Mouse (Mus musculus): ENCODE data around the gene Dcun1d3. TPM values are rescaled to one million over a fixed set of nuclear protein-coding genes. Genes with fewer than 3 reads are reported as not detected.

The Dcun1d3 gene
- polyA plus RNA-seq, 1 experiment, result 13.0 TPM

- TF ChIP-seq CTCF (IDR thresholded peaks at IDR 0.05; ENCODE audit: low read depth, low read length) (no peak), POLR2A (IDR thresholded peaks at IDR 0.05; ENCODE audit: borderline replicate concordance, low read depth, low read length) (no peak)
These were observed 3.4 kb upstream of the Dcun1d3 start for GRCm38 (mm10) chr7:119899386-119900057.

DNA sequence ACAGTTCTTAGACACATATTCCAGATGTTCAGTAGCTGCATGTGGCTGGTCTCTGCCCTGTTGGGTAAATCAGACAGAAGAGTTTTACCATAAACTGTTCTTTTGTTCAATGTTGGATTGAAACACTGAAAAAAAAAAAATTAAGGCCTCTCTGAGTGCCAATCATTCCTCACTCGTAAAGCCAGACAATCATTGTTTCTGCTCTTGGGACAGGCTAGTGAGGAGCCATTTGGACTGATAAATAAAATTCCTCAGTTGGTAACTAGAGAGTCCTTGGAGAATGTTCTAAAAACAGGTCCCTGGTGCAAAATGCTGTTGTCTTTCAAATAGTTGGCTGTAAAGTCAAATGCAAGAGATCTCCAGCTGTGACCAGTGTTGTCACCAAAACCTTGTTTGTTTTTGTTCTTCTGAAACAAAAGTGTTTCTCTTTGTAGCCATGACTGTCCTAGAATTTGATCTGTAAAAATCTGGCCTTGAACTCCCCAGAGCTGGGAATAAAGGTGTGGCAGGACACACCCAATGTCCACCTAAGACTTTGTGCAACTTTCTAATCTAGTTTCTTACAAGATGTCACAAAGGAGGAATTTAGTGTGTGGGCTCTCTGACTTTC is 2.3 kb upstream of the Dcun1d3 start:
- TF ChIP-seq POLR2A (IDR thresholded peaks at IDR 0.05; ENCODE audit: borderline replicate concordance, low read depth, low read length) (no peak), CTCF (IDR thresholded peaks at IDR 0.05; ENCODE audit: low read depth, low read length) (no peak)
- peaks cover 24% of the 10 kb centered on the region for H3K4me1 ChIP-seq (ENCODE audit: control insufficient read depth, insufficient read depth, low read length)
- H3K4me3 ChIP-seq (ENCODE audit: insufficient read depth, low read length), result no peak overlapping the region
- no peak overlapping the region for H3K27ac ChIP-seq (ENCODE audit: insufficient read depth, low read depth, low read length)

More at GRCm38 (mm10) chr7:119899386-119900057, 3.4 kb upstream of the Dcun1d3 start:
- H3K4me1 ChIP-seq (ENCODE audit: control insufficient read depth, insufficient read depth, low read length), result peaks cover 18% of the 10 kb centered on the region
- H3K4me3 ChIP-seq (ENCODE audit: insufficient read depth, low read length), result no peak overlapping the region
- 0 out of 2 replicates have a peak overlapping the region, but pooled peaks have one; percentile 9 for H3K27ac ChIP-seq (ENCODE audit: insufficient read depth, low read depth, low read length)

DNA sequence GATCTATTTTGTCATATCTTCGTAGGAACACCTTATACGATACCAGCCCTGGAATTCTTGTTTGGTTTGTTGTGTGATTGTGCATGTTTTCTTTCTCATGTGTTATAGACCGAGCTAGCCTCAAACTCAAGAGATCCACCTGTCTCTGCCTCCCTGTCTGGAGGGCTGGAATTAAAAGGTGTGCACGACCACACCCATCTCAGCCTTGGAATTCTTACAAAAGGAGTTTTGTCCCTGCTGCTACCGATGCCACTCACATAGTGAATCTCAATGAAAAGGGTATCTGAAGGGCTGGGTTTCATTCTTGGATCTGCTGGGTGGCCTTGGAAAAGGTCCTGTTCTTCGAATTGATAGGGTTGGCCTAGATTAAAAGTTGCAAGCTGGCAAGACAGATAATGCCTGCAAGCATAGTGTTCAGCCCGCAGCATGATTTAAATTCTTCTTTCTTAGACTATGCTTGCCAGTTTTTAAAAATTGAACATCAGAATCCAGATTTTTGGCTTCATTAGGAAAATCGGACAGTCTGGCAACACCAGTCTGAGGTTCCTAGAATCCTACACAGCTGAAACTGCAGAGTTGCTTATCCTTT is 1.5 kb upstream of the Dcun1d3 start:
- TF ChIP-seq CTCF (IDR thresholded peaks at IDR 0.05; ENCODE audit: low read depth, low read length) (no peak), POLR2A (IDR thresholded peaks at IDR 0.05; ENCODE audit: borderline replicate concordance, low read depth, low read length) (no peak)
- H3K4me3 ChIP-seq (ENCODE audit: insufficient read depth, low read length), result no peak overlapping the region
- no peak overlapping the region for H3K27ac ChIP-seq (ENCODE audit: insufficient read depth, low read depth, low read length)
- H3K4me1 ChIP-seq (ENCODE audit: control insufficient read depth, insufficient read depth, low read length), result peaks cover 26% of the 10 kb centered on the region

DNA sequence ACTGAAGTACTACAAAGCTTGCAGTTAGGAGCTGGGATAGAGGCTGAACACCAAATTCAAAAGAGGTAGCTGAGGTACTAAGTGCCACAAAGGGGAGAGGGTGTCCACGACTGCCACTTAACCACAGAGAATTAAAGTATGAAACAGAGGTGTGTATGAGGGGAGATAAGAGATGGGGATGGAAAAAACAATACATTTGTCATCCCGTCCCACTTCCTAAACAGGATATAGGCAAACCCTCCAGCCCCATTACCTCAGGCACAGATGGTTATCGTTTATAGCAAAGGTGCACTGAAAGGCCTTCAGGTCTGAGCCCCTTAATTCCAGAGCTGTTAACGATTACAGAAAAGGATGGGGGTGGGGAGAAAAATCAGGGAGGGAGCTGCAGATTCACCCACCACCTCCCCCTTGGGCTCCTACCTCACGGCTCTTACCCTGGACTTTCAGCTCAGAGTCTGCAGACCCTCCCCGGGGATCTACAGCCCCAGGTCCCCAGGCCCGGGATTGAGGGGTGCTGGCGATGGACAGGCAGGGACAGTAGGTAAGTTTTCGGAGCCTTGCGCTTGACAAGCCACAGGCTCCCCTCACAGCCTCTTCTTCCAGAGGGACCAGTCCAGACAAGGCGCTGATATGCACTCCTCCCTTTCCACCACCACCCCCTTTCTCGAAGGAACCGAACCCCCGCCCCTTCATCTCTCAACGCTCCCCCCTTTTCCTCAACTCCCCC is 1.1 kb downstream of the Dcun1d3 start:
- H3K27ac ChIP-seq (ENCODE audit: insufficient read depth, low read depth, low read length), result no peak overlapping the region
- TF ChIP-seq CTCF (IDR thresholded peaks at IDR 0.05; ENCODE audit: low read depth, low read length) (no peak), POLR2A (IDR thresholded peaks at IDR 0.05; ENCODE audit: borderline replicate concordance, low read depth, low read length) (no peak)

GRCm38 (mm10) chr7:119892742-119893141 is 3.4 kb downstream of the Dcun1d3 start:
- Histone ChIP-seq H3K4me3 (ENCODE audit: insufficient read depth, low read length) (no peak overlapping the region), H3K27ac (ENCODE audit: insufficient read depth, low read depth, low read length) (no peak overlapping the region), H3K4me1 (ENCODE audit: control insufficient read depth, insufficient read depth, low read length) (peaks cover 31% of the 10 kb centered on the region)
- TF ChIP-seq POLR2A (IDR thresholded peaks at IDR 0.05; ENCODE audit: borderline replicate concordance, low read depth, low read length), result no peak
- no peak for TF ChIP-seq CTCF (IDR thresholded peaks at IDR 0.05; ENCODE audit: low read depth, low read length)

More for the DNA sequence above, 1.1 kb downstream of the Dcun1d3 start:
- Histone ChIP-seq H3K4me3 (ENCODE audit: insufficient read depth, low read length) (peak overlapping the region; percentile 73), H3K4me1 (ENCODE audit: control insufficient read depth, insufficient read depth, low read length) (peaks cover 36% of the 10 kb centered on the region)

GRCm38 (mm10) chr7:119892198-119892597 is 3.9 kb downstream of the Dcun1d3 start:
- no peak for TF ChIP-seq POLR2A (IDR thresholded peaks at IDR 0.05; ENCODE audit: borderline replicate concordance, low read depth, low read length)
- no peak for TF ChIP-seq CTCF (IDR thresholded peaks at IDR 0.05; ENCODE audit: low read depth, low read length)
- no peak overlapping the region for H3K27ac ChIP-seq (ENCODE audit: insufficient read depth, low read depth, low read length)
- H3K4me1 ChIP-seq (ENCODE audit: control insufficient read depth, insufficient read depth, low read length), result peaks cover 37% of the 10 kb centered on the region
- no peak overlapping the region for H3K4me3 ChIP-seq (ENCODE audit: insufficient read depth, low read length)

GRCm38 (mm10) chr7:119887887-119888286 is 8.2 kb downstream of the Dcun1d3 start:
- Histone ChIP-seq H3K27ac (ENCODE audit: insufficient read depth, low read depth, low read length) (peak overlapping the region; percentile 85), H3K4me3 (ENCODE audit: insufficient read depth, low read length) (no peak overlapping the region), H3K4me1 (ENCODE audit: control insufficient read depth, insufficient read depth, low read length) (peaks cover 36% of the 10 kb centered on the region)
- TF ChIP-seq CTCF (IDR thresholded peaks at IDR 0.05; ENCODE audit: low read depth, low read length) (no peak), POLR2A (IDR thresholded peaks at IDR 0.05; ENCODE audit: borderline replicate concordance, low read depth, low read length) (no peak)

DNA sequence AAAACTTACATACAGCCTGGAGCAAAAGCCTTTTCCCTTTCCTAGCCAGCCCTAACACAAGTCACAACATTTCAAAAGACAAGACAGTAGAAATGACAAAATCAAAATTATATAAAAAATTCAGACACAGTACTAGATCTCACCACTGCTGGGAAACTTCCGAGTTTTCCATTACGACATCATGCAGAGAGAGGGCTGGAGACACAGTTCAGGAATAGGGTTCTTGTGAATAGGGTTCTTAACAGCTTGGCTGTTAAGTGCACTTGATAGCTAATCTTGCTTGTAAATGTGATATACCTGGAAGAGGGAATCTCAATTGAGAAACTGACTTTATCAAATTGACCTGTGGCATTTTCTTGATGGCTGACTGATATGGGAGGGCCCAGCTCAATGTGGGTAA is 14.9 kb downstream of the Dcun1d3 start:
- TF ChIP-seq POLR2A (IDR thresholded peaks at IDR 0.05; ENCODE audit: borderline replicate concordance, low read depth, low read length) (no peak), CTCF (IDR thresholded peaks at IDR 0.05; ENCODE audit: low read depth, low read length) (no peak)
- H3K4me1 ChIP-seq (ENCODE audit: control insufficient read depth, insufficient read depth, low read length), result peaks cover 42% of the 10 kb centered on the region
- no peak overlapping the region for H3K4me3 ChIP-seq (ENCODE audit: insufficient read depth, low read length)
- peak overlapping the region; percentile 6; the same call in 1 of the 2 replicates for H3K27ac ChIP-seq (ENCODE audit: insufficient read depth, low read depth, low read length)

DNA sequence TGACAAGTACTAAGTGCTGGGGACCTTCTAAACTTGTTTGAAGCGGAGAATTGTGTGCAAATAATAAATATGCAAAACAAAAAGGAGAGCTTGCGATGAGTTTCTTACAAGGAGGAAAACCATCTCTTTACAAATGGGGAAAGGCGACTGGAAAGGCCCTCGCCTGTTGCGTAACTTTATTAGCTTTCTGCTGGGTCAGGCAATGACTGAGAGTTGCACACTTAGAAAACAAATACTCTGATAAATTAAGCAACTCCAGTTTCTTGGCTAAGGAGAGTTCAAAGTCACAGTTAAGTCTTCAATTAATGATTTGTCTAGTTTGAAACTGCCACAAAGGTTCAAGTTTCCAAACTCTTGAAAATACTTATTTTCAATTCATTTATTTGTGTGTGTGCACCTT is 15.8 kb downstream of the Dcun1d3 start:
- Histone ChIP-seq H3K4me3 (ENCODE audit: insufficient read depth, low read length) (no peak overlapping the region), H3K27ac (ENCODE audit: insufficient read depth, low read depth, low read length) (peak overlapping the region; percentile 88), H3K4me1 (ENCODE audit: control insufficient read depth, insufficient read depth, low read length) (peaks cover 41% of the 10 kb centered on the region)
- TF ChIP-seq CTCF (IDR thresholded peaks at IDR 0.05; ENCODE audit: low read depth, low read length) (no peak), POLR2A (IDR thresholded peaks at IDR 0.05; ENCODE audit: borderline replicate concordance, low read depth, low read length) (no peak)
